Comparison of ENCODE assay signal across 7 mouse cellular contexts in genomic region chr7:70365401-70365811, GRCm38 (mm10). TPM values are rescaled to one million over a fixed set of nuclear protein-coding genes. Genes with fewer than 3 reads are reported as not detected.
DNase-seq lines count a peak whose midpoint lies in the region; ATAC-seq and TF ChIP-seq lines count a peak whose summit lies in the region.

No protein-coding gene starts in this region.

- no peak for ATAC-seq in embryonic facial prominence, embryonic 15.5 days (ENCODE audit: insufficient number of reproducible peaks, low FRiP score, low TSS enrichment, low read depth)
- no peak for ATAC-seq in intestine, embryonic 14.5 days (replicated peaks; ENCODE audit: low FRiP score, low TSS enrichment, low read depth)
- no peak for ATAC-seq in liver, embryonic 15.5 days (ENCODE audit: insufficient read depth)
- ATAC-seq in stomach, embryonic 15.5 days (ENCODE audit: insufficient read depth, low FRiP score, low read depth), result no peak

- H3K27me3 ChIP-seq in testis, adult 2 months (ENCODE audit: control insufficient read depth, insufficient read depth, low read length), result no peaks in the 10 kb centered on the region
- peaks cover 58% of the 10 kb centered on the region for H3K27me3 ChIP-seq in embryonic facial prominence, embryonic 15.5 days
- peaks cover 12% of the 10 kb centered on the region for H3K27me3 ChIP-seq in intestine, embryonic 14.5 days (replicated peaks; ENCODE audit: control insufficient read depth, insufficient read depth, low read length)
- peaks cover 92% of the 10 kb centered on the region for H3K27me3 ChIP-seq in liver, embryonic 15.5 days
- no peaks in the 10 kb centered on the region for H3K27me3 ChIP-seq in stomach, embryonic 15.5 days (replicated peaks)

- peaks cover 18% of the 10 kb centered on the region for H3K4me1 ChIP-seq in testis, adult 2 months (ENCODE audit: control insufficient read depth, insufficient read depth, low read length)
- H3K4me1 ChIP-seq in embryonic facial prominence, embryonic 15.5 days, result peaks cover 25% of the 10 kb centered on the region
- H3K4me1 ChIP-seq in intestine, embryonic 14.5 days (replicated peaks; ENCODE audit: control insufficient read depth, insufficient read depth, low read length), result peaks cover 12% of the 10 kb centered on the region; the same call in 1 of the 2 replicates
- no peaks in the 10 kb centered on the region; the same call in 1 of the 2 replicates for H3K4me1 ChIP-seq in liver, embryonic 15.5 days (replicated peaks)
- H3K4me1 ChIP-seq in stomach, embryonic 15.5 days, result peaks cover 19% of the 10 kb centered on the region; the same call in 1 of the 2 replicates

- no peak for TF ChIP-seq CTCF in testis, adult 2 months (IDR thresholded peaks at IDR 0.05; ENCODE audit: control insufficient read depth, insufficient read depth, insufficient replicate concordance, low read depth, low read length)

- peak overlapping the region; percentile 93 for H3K27ac ChIP-seq in testis, adult 2 months (ENCODE audit: control insufficient read depth, insufficient read depth, low read depth, low read length)
- H3K27ac ChIP-seq in embryonic facial prominence, embryonic 15.5 days (replicated peaks), result peak overlapping the region; percentile 84
- peak overlapping the region; percentile 88 for H3K27ac ChIP-seq in intestine, embryonic 14.5 days (ENCODE audit: low read depth)
- peak overlapping the region; percentile 30; the same call in 1 of the 2 replicates for H3K27ac ChIP-seq in liver, embryonic 15.5 days (replicated peaks)
- H3K27ac ChIP-seq in stomach, embryonic 15.5 days, result peak overlapping the region; percentile 89

- no peaks in the 10 kb centered on the region for H3K9me3 ChIP-seq in embryonic facial prominence, embryonic 15.5 days (replicated peaks)
- H3K9me3 ChIP-seq in intestine, embryonic 14.5 days (ENCODE audit: control insufficient read depth, low read length), result no peaks in the 10 kb centered on the region
- H3K9me3 ChIP-seq in liver, embryonic 15.5 days (replicated peaks), result no peaks in the 10 kb centered on the region
- no peaks in the 10 kb centered on the region for H3K9me3 ChIP-seq in stomach, embryonic 15.5 days

- no peaks in the 10 kb centered on the region for H3K36me3 ChIP-seq in testis, adult 2 months (ENCODE audit: control insufficient read depth, insufficient read depth, low read length)
- H3K36me3 ChIP-seq in embryonic facial prominence, embryonic 15.5 days, result no peaks in the 10 kb centered on the region
- no peaks in the 10 kb centered on the region for H3K36me3 ChIP-seq in intestine, embryonic 14.5 days (ENCODE audit: control insufficient read depth, insufficient read depth, low read length)
- H3K36me3 ChIP-seq in liver, embryonic 15.5 days (replicated peaks), result no peaks in the 10 kb centered on the region
- no peaks in the 10 kb centered on the region for H3K36me3 ChIP-seq in stomach, embryonic 15.5 days

- no peak for DNase-seq in testis, postnatal 14 days (ENCODE audit: low spot score)
- peak; percentile 85 for DNase-seq in intestine, embryonic 14.5 days (ENCODE audit: low spot score)
- no peak for DNase-seq in left cerebral cortex, adult 18-20 months (ENCODE audit: low spot score in 2 of 2)

- no peak for TF ChIP-seq POLR2A in testis, adult 2 months (IDR thresholded peaks at IDR 0.05; ENCODE audit: control insufficient read depth, low read depth, low read length)

- WGBS in embryonic facial prominence, embryonic 15.5 days, result under 1% methylated on average over 17 of the region's 17 CpGs
- WGBS in intestine, embryonic 14.5 days, result under 1% methylated on average over 17 of the region's 17 CpGs
- WGBS in liver, embryonic 15.5 days (ENCODE audit: insufficient replicate concordance), result under 1% methylated on average over 17 of the region's 17 CpGs
- WGBS in stomach, embryonic 15.5 days, result 1% methylated on average over 17 of the region's 17 CpGs

- peak overlapping the region; percentile 10; the same call in 1 of the 2 replicates for H3K9ac ChIP-seq in embryonic facial prominence, embryonic 15.5 days
- H3K9ac ChIP-seq in intestine, embryonic 14.5 days (ENCODE audit: low read length), result peak overlapping the region; percentile 72
- H3K9ac ChIP-seq in liver, embryonic 15.5 days, result no peak overlapping the region
- H3K9ac ChIP-seq in stomach, embryonic 15.5 days, result peak overlapping the region; percentile 62

- H3K4me2 ChIP-seq in embryonic facial prominence, embryonic 15.5 days (replicated peaks), result peak overlapping the region; percentile 55
- peak overlapping the region; percentile 60 for H3K4me2 ChIP-seq in intestine, embryonic 14.5 days (ENCODE audit: low read length)
- peak overlapping the region; percentile 56 for H3K4me2 ChIP-seq in liver, embryonic 15.5 days
- peak overlapping the region; percentile 51 for H3K4me2 ChIP-seq in stomach, embryonic 15.5 days

- H3K4me3 ChIP-seq in testis, adult 2 months (ENCODE audit: control insufficient read depth, low read depth, low read length), result peak overlapping the region; percentile 80
- H3K4me3 ChIP-seq in embryonic facial prominence, embryonic 15.5 days (replicated peaks), result peak overlapping the region; percentile 46
- peak overlapping the region; percentile 55 for H3K4me3 ChIP-seq in intestine, embryonic 14.5 days (ENCODE audit: low read depth, low read length)
- H3K4me3 ChIP-seq in liver, embryonic 15.5 days (replicated peaks), result peak overlapping the region; percentile 46
- H3K4me3 ChIP-seq in stomach, embryonic 15.5 days (replicated peaks), result peak overlapping the region; percentile 61

RNA-seq across cellular contexts. Expression of gene Nr2f2, which starts 1.1 kb away (rescaled TPM):
- 11.3 and 14.8 TPM in 2 replicates for polyA plus RNA-seq in testis, adult 2 months (2012; rRNA removed)
- 32.3 and 35.6 TPM in 2 replicates for polyA plus RNA-seq in embryonic facial prominence, embryonic 15.5 days (2015; fragmentation: Nextera tagmentation; extraction: Ambion mirVana)
- 53.7 and 56.9 TPM in 2 replicates for polyA plus RNA-seq in intestine, embryonic 14.5 days (2014; fragmentation: Nextera tagmentation; extraction: Ambion mirVana)
- 6.5 and 6.7 TPM in 2 replicates for polyA plus RNA-seq in liver, embryonic 15.5 days (2015; fragmentation: Nextera tagmentation; extraction: Ambion mirVana)
- polyA plus RNA-seq in stomach, embryonic 15.5 days (2015; fragmentation: Nextera tagmentation; extraction: Ambion mirVana), result 66.9 and 72.6 TPM in 2 replicates
- 10 to 100 TPM; 35.3 to 42.7 TPM for total RNA-seq in left cerebral cortex, adult 18-20 months (2021)

Comparison
In these comparisons a context has a peak if more than half of its experiments do, and no peak if none do; other contexts are left out.
1. H3K27ac ChIP-seq: peak in every context shown above with its lines; median percentile 93 in testis, adult 2 months; 89 in stomach, embryonic 15.5 days; 88 in intestine, embryonic 14.5 days; 84 in embryonic facial prominence, embryonic 15.5 days; 30 in liver, embryonic 15.5 days.